Mouse (Mus musculus) hindbrain, postnatal 0 days (tissue): ENCODE data around the gene Ccng2. TPM values are rescaled to one million over a fixed set of nuclear protein-coding genes. Genes with fewer than 3 reads are reported as not detected.

Source experiments
- ATAC-seq: fragments of 200-750 bp; cut with Nextera tagmentation; 2 replicates; pipeline ENCODE4 v1.8.0; 2017; ENCODE audit warnings: mild to moderate bottlenecking, moderate TSS enrichment, moderate library complexity
- DNase-seq: peaks from one replicate; pipeline ENCODE4 v3.0.0-alpha.2; 2015; ENCODE audit warnings: low spot score
- H3K27ac ChIP-seq: fragments of 300-500 bp; sonication (generic); 2 replicates; pipeline ENCODE4 v1.5.1; 2014; ENCODE audit warnings: mild to moderate bottlenecking
- H3K27me3 ChIP-seq: fragments of 300-500 bp; sonication (generic); 2 replicates; pipeline ENCODE4 v1.6.1; 2014; ENCODE audit warnings: low read length, mixed read lengths; ENCODE audit not compliant: insufficient read depth
- H3K36me3 ChIP-seq: fragments of 300-500 bp; sonication (generic); 2 replicates; pipeline ENCODE4 v1.6.1; 2014; ENCODE audit warnings: low read length, mixed read lengths; ENCODE audit not compliant: insufficient read depth
- H3K4me1 ChIP-seq: fragments of 300-500 bp; sonication (generic); 2 replicates; pipeline ENCODE4 v1.6.1; 2014; ENCODE audit warnings: antibody characterized with exemption, low read length, mixed read lengths; ENCODE audit not compliant: insufficient read depth
- H3K4me2 ChIP-seq: fragments of 300-500 bp; sonication (generic); 2 replicates; pipeline ENCODE4 v1.6.1; 2014; ENCODE audit warnings: low read depth, mild to moderate bottlenecking, low read length, moderate library complexity, mixed read lengths
- H3K4me3 ChIP-seq: fragments of 300-500 bp; sonication (generic); 2 replicates; pipeline ENCODE4 v1.5.1; 2014; ENCODE audit warnings: low read length
- H3K9ac ChIP-seq: fragments of 300-500 bp; sonication (generic); replicated peaks from 2 replicates; pipeline ENCODE4 v1.6.1; 2014; ENCODE audit warnings: mild to moderate bottlenecking, low read length, moderate library complexity, mixed read lengths
- H3K9me3 ChIP-seq: fragments of 300-500 bp; sonication (generic); 2 replicates; pipeline ENCODE4 v1.6.1; 2016; ENCODE audit warnings: low read length, mixed read lengths
- CTCF ChIP-seq: IDR thresholded peaks from 2 replicates; pipeline ENCODE4 v1.5.1; 2016; ENCODE audit warnings: antibody characterized with exemption, control low read depth, low read depth
- WGBS: fragments of 180-500 bp; shearing (Covaris S2); extraction: QIAGEN DNeasy Blood & Tissue Kit; methylation state at CpG from one replicate; pipeline ENCODE4 v1.1.7; 2014; 5-methylcytosine and 5-hydroxymethylcytosine counted together
- polyA plus RNA-seq: library from polyadenylated mRNA; unstranded; fragments of >200 nt; fragmentation: Nextera tagmentation; extraction: Ambion mirVana; gene quantifications from 2 replicates; pipeline ENCODE4 v1.2.1, GENCODE M21; 2015
- total RNA-seq: library from RNA; depleted of rRNA; stranded (reverse); fragments of >200 nt; gene quantifications from 2 replicates; pipeline ENCODE4 v1.2.3, GENCODE M21; 2014; rRNA removed

Ccng2 gene
- total RNA-seq: 38.6 and 45.3 TPM in 2 replicates
- polyA plus RNA-seq: 32.5 and 33.2 TPM in 2 replicates

- DNase-seq (peak; percentile 99), ATAC-seq (peak; percentile 98)
- H3K9me3 ChIP-seq: no peaks in the 10 kb centered on the region
- H3K27ac ChIP-seq: peak within 1 kb of the TSS; percentile 95
- WGBS: 1% methylated on average over 54 of the region's 54 CpGs
- H3K36me3 ChIP-seq: peaks cover 13% of the 10 kb centered on the region; the same call in 1 of the 2 replicates
- H3K4me2 ChIP-seq: peak within 1 kb of the TSS; percentile 57
- H3K4me3 ChIP-seq: peak within 1 kb of the TSS; percentile 97
- H3K9ac ChIP-seq: peak within 1 kb of the TSS; percentile 96
- TF ChIP-seq CTCF: peak; percentile 41
- no peaks in the 10 kb centered on the region for H3K27me3 ChIP-seq
- peaks cover 4% of the 10 kb centered on the region; the same call in 1 of the 2 replicates for H3K4me1 ChIP-seq
Measured at GRCm38 (mm10) chr5:93266883-93267704, at the start of gene Ccng2. Gene Ccng2, plus strand, starts transcription at chr5:93267257.

DNA sequence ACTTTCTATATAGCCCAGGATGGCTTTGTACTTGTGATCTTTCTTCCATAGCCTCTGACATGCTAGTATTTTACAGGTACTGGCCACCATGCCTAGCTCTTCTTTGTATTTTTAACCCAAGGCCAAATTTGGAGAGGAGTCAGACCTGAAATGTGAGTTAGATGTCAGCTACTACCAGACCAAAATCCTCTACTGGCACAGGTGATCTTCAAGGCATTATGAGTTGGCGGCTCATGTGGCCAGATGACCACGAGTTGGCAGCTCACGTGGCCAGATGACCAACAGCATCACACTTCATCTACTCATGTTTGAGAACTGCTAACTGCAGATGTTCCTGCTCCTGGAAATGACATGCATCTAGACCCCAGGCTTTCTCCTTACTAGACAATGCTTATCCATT, 48.7 kb upstream of the Ccng2 start:
- no peak overlapping the region for H3K4me3 ChIP-seq
- no peak overlapping the region for H3K27ac ChIP-seq
- ATAC-seq: no peak
- H3K9ac ChIP-seq: no peak overlapping the region
- no peak for TF ChIP-seq CTCF
- H3K9me3 ChIP-seq: no peaks in the 10 kb centered on the region
- no peaks in the 10 kb centered on the region for H3K4me1 ChIP-seq
- H3K36me3 ChIP-seq: no peaks in the 10 kb centered on the region
- DNase-seq: no peak
- no peaks in the 10 kb centered on the region for H3K27me3 ChIP-seq
- H3K4me2 ChIP-seq: no peak overlapping the region
- WGBS: 90% methylated on average over 3 of the region's 3 CpGs

- Histone ChIP-seq H3K36me3 (no peaks in the 10 kb centered on the region), H3K4me1 (no peaks in the 10 kb centered on the region), H3K9ac (no peak overlapping the region), H3K4me2 (no peak overlapping the region), H3K4me3 (no peak overlapping the region), H3K27me3 (no peaks in the 10 kb centered on the region), H3K27ac (no peak overlapping the region), H3K9me3 (no peaks in the 10 kb centered on the region)
- ATAC-seq (no peak), DNase-seq (peak; percentile 45)
- 44% methylated on average over 3 of the region's 3 CpGs for WGBS
- TF ChIP-seq CTCF: no peak
Measured at GRCm38 (mm10) chr5:93221661-93222060, 45.4 kb upstream of the Ccng2 start.

DNA sequence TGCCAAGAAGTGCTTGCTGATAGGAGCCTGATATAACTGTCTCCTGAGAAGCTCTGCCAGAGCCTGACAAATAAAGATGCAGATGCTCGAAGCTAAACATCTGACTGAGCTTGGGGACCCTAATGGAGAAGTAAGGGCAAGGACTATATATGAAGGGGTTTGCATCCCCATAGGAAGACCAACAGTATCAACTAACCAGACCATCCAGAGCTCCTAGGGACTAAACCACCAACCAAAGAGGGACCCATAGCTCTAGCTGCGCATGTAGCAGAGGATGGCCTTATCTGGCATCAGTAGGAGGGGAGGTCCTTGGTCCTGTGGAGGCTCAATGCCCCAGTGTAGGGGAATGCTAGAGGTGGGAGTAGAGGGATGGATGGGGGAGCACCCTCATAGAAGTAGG, 42.5 kb upstream of the Ccng2 start:
- Histone ChIP-seq H3K4me3 (no peak overlapping the region), H3K9me3 (no peaks in the 10 kb centered on the region), H3K27me3 (no peaks in the 10 kb centered on the region), H3K4me2 (no peak overlapping the region), H3K9ac (no peak overlapping the region), H3K4me1 (no peaks in the 10 kb centered on the region), H3K27ac (no peak overlapping the region), H3K36me3 (no peaks in the 10 kb centered on the region)
- DNase-seq (no peak), ATAC-seq (no peak)
- TF ChIP-seq CTCF: no peak
- 85% methylated on average over 2 of the region's 2 CpGs for WGBS

DNA sequence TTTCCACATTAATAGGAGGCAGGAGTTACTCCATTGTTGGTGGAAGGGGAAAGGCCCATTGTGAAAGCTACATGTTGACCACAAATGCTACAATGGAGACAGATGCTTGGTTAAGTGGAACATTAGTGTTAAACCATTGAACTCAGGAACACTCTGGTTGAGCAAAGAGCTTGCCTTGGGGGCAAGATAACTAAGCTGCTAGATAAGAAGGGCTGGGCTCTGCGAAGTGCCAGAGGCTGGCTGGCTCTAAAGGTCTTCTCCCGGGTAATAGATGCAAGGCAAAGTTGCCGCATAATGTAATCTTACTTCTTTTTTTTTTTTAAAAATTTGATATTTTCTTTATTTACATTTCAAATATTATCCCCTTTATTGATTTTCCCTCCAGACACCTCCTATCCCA, 39.9 kb upstream of the Ccng2 start:
- Histone ChIP-seq H3K4me1 (no peaks in the 10 kb centered on the region), H3K9ac (no peak overlapping the region), H3K27me3 (no peaks in the 10 kb centered on the region), H3K4me2 (no peak overlapping the region), H3K4me3 (no peak overlapping the region), H3K27ac (no peak overlapping the region), H3K36me3 (no peaks in the 10 kb centered on the region), H3K9me3 (no peaks in the 10 kb centered on the region)
- 97% methylated on average over 3 of the region's 3 CpGs for WGBS
- no peak for DNase-seq
- no peak for TF ChIP-seq CTCF
- no peak for ATAC-seq

DNA sequence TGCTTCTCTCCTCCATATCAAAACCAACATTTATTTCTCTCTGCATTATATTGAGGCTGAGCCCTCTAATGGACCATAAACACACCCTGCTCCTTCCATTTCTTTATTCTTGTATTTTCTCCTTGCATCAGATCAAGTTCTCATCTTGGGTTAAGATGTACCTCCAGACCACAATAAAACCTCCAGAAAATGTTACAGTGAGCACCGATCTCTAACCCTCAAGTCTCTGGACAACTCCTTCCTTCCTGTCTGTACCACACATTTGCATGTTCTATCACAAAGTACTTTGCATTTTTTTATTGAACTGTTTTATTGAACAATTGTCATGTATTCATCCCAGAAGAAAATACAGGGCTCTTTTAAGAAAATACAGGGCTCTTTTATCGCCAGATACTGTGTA, 37.5 kb upstream of the Ccng2 start:
- Histone ChIP-seq H3K36me3 (no peaks in the 10 kb centered on the region), H3K4me3 (no peak overlapping the region), H3K4me1 (no peaks in the 10 kb centered on the region), H3K27me3 (no peaks in the 10 kb centered on the region), H3K9ac (no peak overlapping the region), H3K27ac (no peak overlapping the region), H3K9me3 (no peaks in the 10 kb centered on the region), H3K4me2 (no peak overlapping the region)
- DNase-seq: no peak
- ATAC-seq: no peak
- no peak for TF ChIP-seq CTCF
- 83% methylated on average over 2 of the region's 2 CpGs for WGBS

DNA sequence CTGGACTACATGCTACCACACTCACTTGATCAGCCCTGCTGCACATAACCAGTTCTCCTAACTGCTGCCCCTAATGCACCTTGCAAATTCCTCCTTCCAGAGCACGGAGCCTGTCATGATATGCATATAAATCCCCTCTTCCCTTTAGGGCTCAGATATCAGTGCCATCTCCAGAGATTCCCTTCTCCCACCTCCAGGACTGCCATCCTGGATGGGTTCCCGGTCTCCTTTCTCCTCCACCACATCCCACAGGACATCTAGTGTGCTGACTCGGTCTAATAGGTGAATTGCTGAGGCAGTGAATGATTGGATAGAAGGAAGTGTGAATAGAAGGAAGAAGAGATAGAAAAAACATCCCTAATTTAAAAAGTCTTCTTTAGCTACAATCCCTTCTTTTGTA, 35.3 kb upstream of the Ccng2 start:
- Histone ChIP-seq H3K4me1 (no peaks in the 10 kb centered on the region), H3K36me3 (no peaks in the 10 kb centered on the region), H3K4me2 (no peak overlapping the region), H3K9me3 (no peaks in the 10 kb centered on the region), H3K27me3 (no peaks in the 10 kb centered on the region), H3K9ac (no peak overlapping the region), H3K27ac (no peak overlapping the region), H3K4me3 (no peak overlapping the region)
- DNase-seq (no peak), ATAC-seq (no peak)
- TF ChIP-seq CTCF: no peak
- 64% methylated on average over 3 of the region's 3 CpGs for WGBS
